Mouse (Mus musculus): ENCODE measurements at regions not wholly inside any gene's neighbourhood (a gene's known extent, or its start where the extent isn't known, plus 50 kb on each side); places are given as distances from the start of the nearest gene placed in this dataset.
A peak's percentile ranks its signal among the peaks of the same experiment; 100 is the strongest.

DNA sequence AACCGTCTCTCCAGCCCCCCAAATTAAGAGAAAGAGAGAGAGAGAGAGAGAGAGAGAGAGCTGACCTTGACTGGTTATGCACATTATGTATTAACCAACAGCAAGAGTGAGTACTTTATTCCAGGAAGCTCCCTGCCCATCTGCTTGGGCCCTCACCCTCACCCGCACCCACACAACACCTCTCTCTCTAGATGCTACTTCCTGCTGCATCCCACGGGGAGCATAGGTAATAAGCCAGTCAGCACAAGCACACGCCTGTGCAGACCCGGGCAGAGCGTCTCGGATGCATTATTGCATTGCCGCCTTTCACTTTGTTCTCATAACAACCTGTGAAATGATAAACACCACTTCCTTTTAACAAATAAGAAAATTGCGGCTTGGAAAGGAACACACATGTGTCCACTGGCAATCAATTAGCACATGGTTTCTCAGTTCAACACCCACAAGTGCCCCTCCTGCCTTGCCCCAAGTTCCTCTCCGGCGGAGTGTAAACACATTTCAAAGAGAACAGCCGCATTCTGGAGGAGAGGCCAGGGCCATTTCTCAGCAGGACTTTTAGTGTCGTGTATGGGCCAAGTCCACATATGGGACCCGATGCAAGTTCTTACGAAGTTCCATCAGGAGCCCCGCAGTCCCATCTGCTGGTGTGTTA lies 211.7 kb downstream of the Setd4 start:
- DNase-seq (ENCODE audit: low spot score): no peak

DNA sequence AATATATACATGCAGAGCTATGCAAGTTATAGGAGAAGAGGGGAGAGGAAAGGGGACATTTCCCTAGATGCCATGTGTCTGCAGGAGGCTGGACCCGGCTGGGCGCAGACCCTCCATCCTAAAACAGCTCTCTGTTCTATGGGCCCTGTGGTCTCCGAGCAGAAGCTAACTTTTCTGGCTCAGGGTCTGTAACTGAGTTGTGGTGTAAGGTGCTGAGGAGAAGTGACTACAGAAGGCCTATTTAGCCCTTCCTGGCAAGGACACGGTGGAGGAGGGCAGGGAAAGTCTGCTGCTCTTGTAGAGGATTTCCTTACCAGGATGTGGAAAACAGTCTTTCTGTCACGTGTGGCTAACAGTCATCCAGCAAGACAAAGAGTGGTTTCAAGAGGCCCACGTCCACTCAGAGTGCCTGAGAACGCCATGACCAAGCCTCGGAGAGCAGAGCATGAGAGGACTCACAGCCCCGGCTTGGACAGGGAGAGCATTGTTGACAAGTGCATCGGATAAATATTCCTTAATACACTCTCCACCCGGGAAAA lies 216.2 kb downstream of the Setd4 start:
- DNase-seq (ENCODE audit: low spot score): no peak

DNA sequence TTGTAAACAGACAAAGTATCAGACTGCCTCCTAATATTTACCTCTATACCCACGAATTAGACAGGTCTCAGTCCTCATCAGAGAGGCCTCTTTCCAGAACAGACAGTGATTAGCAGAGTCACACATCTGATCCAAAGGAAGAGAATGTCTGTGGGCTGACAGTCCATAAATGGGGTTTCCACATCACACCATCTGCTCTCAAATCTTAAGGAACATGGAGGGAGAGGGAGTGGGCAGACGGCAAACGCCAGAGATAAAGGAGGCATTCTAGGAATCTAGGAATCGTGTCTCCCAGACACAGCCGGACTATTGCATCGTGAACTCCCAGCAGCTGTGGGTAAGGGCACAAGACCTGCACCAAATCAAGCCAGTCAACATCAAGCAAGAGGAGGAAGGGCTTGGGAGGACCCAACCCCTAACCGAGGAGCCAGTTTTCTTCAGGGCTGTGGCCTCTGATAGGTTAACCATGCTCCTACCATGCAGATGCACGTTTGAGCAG lies 219.8 kb downstream of the Setd4 start:
- no peak for DNase-seq (ENCODE audit: low spot score)

DNA sequence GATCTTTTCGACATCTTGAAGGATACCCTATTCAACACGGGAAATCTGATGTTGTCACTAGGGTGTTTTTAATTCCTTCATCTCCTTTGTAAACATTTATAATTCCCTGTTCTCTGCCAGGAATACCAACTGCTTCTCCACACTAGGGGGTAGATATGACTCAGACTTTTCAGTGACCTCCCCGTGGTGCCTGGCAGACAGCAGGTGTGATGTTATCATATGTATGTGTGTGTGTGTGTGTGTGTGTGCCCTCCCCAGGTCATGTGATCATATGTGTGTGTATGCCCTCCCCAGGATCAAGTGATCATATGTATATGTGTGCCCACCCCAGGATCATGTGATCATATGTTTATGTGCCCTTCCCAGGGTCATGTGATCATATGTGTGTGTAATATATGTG lies 220.9 kb downstream of the Setd4 start:
- no peak for DNase-seq (ENCODE audit: low spot score)

DNA sequence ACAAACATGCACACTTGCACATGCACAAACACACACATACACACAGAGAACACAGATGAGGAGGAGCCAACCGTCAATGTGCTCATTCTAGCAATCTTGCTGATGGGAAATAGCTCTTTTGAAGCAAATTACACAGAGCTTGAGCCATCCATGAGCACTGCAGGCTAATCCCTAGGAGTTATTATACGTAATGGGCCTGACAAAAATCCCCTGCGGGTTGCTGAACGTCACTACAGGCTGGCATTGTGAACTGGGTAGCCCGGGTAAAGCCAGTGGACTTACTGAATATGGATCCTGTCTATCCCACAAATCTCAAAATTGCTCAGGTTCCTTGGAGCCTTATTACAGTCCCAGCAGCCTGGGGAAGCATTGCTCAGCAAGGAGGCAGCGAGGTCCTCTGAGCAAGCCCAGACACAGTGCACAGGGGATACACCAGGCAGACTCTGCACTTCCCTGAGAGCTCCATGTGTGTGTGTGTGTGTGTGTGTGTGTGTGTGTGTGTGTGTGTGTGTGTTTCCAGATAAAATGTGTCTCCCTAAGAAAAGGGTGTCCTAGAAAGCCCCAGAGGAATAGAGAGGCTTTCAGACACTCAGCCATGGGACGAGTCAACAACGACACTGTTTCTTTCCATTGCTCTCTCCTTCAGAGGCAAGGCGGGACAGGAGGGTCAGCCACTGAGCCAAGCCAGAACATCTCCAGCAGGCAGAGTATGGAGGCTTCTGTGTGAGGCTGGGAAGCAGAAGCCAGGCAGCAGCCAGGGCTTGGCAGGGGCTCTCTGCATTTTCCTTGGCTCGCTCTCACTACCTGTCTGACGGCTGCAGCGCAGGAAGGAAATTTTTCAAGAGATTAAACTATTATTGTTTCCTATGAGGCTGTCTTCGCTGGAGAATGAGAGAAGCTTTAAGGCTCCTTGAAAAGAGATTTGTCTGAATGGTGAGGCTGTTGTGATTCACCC lies 222.9 kb downstream of the Setd4 start:
- no peak for DNase-seq (ENCODE audit: low spot score)

DNA sequence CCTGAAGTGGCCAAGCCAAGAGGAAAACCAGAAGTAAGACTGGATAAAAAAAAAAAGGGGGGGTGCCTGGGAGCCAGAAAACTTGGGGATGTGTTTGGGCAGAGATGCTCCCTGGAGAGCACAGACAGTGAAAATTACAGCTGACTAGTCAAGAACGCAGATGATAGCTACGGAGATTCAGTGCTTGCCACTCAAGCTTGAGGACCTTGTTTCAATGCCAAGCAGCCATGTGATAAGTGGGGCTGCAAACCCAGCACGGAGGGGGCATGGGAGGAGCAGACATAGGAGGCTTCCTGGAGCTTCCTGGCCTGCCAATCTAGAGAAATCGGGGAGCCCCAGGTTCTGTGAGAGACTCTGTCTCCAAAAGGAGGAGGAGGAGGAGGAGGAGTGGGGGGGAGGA lies 223.7 kb downstream of the Setd4 start:
- no peak for DNase-seq (ENCODE audit: low spot score)

DNA sequence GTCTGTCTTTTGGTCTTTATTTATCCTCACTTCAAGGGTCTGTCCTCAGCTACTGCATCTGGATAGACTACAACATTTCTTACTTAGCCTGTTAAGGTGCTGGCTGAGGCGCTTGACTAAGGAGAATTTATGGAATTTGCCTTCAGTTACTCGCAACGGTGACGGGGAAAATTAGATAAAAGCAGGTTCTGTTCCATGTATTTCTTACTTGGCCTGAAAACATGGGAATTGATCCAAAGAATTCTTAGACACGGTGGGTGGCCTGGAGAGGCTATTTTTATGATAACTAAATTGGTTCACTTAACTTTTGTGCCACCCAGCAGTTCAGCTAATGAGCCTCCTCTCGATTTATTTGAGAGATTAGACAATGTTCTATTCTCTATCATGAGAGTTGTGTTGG lies 224.3 kb downstream of the Setd4 start:
- no peak for DNase-seq (ENCODE audit: low spot score)

DNA sequence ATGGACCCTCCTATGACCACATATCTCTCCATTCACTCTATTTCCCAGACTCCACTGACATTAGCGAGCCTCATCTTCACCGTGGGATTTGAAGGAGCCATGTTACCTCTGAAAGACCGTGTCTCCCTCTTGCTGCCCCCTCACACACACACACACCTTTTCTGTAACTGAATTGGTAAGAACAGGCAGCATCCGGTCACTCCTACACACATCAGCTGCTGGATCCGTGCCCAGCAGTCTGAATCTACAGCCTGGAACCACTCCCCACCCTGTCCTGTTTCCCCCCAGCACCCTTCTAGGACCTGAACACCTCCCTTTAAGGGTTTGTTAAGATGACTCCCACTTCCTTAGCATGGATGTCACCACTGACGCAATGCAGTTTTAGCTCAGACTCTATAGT lies 229.2 kb downstream of the Setd4 start:
- no peak for DNase-seq (ENCODE audit: low spot score)

DNA sequence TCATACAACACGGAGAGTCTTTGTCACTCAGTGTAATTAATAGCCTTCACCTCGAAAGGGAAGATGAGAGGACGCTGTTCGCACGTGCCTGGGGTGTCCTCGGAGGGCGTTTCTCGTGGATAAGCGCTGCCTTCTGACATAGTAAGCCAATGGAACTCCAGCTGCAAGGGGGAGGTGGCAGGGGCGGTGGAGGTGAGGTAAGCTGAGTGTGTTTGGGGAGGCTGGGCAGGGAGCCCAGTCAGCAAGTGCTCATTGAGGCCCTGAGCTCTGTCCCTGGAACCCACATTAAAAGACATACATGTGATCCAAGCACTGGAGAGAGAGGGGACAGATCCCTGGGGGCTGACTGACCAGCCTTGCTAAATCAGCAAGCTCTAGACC lies 234.1 kb downstream of the Setd4 start:
- DNase-seq (ENCODE audit: low spot score): no peak

DNA sequence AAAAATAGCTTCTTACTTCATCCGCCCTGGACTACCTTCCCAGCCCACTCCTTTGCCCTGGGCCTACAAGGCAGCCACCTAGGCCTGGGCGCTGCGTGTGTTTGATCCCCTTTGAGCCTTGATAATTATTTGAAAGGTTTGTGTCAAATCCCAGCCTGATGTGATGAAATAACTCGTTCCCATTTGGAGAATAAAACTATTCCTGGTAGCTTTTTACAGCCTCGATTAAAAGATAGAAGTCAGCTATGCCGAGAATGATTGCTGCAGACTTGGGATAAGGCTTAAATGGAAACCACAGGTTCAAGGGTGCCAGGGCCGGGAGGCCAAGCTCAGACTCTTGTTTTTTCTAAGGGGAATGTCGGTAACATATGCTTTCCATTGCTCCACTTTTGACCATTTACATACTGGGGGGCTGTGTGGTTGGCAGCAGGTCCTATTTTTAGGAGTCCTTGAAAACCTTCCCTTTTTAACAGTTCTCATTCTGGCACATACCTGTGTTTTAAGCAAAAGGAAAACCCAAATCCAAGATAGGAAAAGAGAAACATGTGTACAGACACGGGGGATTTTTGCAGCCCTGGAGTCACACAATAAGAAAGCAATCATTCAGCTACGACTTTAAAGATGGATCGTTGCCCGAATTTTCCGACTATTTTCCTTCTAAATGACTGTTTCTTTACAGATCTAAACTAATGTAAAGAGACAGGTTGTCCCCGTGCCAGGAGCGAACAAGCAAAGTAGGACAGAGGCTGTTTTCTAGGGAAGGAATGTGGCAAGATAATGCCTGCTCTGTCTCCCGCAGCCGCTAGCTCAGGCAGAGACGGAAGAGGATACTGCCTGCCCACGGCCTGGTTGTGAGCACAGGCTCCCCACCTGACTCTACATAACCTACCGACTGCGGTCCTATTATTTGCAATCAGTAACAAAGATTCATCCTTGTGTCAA lies 234.8 kb downstream of the Setd4 start:
- DNase-seq (ENCODE audit: low spot score): peak; percentile 14

DNA sequence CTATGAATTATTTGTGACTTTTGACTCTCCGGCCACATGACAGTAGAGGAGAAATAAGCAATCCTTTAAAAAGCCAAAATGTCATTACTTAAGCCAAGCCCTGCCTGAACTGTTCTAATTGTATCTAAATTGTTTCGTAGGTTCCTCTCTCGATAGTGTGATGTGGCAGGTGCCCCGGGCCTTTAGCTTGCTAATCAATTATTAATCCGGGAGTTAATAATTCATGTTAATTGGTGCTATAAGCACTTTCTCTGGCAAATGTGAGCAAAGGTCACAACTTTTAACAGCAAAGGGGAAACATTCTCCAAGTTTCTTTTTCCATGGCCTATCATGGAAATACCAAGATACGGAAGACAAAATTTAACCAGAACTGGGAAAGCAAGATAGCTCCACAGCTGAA lies 235.9 kb downstream of the Setd4 start:
- DNase-seq (ENCODE audit: low spot score): no peak

DNA sequence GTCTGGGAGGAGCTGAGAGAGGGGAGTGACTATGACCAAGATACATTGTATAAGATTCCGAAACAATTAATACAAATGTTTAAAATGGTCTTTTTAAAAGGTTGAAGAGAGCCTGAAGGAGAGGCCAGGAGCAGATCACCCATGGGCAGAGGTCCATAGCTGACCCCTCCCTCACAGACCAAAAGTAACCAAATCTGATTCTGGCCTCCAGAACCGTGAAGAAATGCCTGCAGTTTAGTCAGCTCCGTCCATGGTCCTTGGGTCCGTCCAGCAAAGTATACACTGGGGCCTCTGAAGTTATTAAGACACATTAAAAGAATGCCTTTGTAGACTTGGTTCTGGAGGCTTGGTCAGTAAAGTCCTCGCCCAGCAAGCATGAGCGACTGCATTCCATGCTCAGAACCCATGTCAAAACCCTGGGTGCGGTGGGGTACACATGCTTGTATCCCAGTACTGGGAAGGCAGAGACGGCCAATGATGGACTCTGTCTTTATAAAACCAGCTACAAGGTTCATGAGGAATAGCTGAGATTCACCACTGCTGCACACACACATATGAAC lies 236.5 kb downstream of the Setd4 start:
- DNase-seq (ENCODE audit: low spot score): no peak

DNA sequence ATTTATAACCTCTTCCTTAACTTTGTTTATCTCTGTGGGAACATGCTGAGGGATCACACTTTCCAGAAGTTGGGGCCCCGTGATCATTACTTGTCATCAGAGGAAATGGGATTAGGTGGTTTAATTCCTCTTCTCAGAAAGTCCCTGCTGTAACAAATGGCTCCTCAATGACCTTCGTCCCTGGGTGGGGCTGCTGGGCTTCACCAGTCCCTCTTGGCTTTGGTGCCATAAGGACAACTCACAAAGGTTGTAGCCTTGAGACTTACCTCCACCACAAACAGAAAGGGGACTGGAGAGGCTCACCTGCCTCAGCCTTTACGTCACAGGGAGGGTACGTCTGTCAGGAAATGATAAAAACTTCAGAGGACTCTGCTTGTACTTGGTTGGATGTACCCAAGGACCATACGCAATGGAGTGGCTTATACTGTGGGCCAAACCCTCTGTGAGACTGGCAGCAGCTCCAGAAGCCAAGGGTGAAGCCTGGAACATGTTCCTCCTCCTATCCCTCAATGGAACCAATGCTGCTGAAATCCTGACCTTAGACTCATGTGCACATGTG lies 237.4 kb downstream of the Setd4 start:
- no peak for DNase-seq (ENCODE audit: low spot score)

DNA sequence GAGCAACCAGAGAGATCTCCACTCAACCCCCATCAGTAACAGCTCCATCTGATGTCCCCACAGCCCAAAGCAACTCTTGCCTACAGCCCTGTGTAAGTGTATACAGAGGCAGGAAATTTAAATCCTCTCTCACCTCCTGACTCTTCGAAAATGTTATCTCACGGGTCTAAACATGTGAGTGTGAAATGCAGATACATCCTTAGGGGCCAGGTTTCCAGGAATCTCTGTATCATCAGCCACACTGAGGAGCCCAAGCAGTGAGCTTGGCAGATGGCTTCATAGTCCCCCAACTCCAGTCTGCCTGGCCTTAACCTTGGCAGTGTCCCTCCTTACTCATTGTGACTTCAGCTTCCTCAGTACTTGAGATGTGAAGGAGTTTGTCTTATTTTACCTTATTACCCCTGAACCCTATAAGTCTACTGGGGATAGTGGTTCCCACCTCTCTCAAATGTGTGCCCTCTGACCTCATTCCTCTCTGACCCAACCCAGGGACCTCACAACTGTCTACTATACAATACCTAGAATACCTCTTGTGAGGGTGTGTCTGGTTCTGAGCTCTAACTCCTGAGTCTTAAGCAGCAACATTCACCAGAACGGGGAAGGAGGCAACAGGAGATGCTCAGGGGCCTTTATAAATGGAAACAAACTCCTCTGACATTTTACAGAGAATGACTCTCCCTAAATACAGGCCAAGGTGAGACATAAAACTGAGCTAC lies 238.5 kb downstream of the Setd4 start:
- DNase-seq (ENCODE audit: low spot score): no peak

DNA sequence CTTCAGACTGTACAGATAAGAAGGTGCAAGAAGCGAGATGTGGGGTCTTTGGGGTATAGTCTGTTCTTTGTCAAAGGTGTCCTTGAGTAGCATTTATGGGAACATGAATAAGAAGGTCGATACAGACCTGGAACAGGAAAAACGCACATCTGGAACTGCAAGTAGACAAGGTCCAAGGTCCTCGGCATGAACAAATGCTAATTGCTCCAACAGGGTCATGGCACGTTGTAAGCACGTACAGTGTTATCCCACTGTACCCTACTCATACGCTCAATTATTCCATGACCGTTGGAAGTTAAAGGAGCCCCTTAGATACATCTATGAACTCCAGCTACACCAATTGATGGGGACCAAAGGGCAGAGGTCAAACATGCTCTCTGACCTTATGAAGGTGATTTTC lies 244.1 kb downstream of the Setd4 start:
- DNase-seq (ENCODE audit: low spot score): no peak

DNA sequence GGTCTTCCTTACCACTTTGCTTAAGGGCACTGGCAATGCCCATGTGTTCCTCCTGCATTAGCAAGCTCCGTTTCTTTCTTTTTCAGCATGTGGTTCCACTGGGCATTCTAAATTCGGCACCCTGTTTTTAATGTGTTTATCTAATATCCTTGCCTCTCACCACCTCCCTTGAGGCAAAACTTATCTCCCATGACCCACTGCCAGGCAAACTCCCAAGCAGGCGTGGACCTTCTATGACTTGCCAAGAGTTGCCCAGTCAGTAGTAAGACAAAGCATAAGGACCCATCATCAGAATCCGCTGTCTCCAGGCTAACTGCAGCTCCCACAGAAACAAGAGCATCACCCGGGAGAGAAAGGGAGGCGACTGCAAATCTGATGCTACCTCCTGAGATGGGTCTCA lies 245.2 kb downstream of the Setd4 start:
- no peak for DNase-seq (ENCODE audit: low spot score)

DNA sequence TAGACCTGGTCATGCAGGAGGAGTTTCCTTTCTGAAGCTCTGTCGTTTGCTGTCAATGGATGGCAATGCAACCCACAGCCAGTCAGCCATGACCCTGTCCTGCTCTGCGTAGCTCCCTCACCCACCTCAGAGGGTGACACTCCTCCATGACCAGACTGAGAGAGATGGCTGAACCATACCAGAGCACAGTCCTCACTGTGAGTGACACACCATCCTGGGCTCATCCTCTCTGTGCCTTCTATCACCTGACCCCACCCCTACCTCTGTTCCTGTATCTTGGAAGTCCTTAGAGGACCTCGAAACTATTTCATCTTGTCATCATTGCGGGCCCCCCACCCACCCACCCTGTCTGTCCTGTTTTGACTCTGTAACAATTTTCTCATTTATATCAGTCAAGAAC lies 245.7 kb downstream of the Setd4 start:
- DNase-seq (ENCODE audit: low spot score): no peak

DNA sequence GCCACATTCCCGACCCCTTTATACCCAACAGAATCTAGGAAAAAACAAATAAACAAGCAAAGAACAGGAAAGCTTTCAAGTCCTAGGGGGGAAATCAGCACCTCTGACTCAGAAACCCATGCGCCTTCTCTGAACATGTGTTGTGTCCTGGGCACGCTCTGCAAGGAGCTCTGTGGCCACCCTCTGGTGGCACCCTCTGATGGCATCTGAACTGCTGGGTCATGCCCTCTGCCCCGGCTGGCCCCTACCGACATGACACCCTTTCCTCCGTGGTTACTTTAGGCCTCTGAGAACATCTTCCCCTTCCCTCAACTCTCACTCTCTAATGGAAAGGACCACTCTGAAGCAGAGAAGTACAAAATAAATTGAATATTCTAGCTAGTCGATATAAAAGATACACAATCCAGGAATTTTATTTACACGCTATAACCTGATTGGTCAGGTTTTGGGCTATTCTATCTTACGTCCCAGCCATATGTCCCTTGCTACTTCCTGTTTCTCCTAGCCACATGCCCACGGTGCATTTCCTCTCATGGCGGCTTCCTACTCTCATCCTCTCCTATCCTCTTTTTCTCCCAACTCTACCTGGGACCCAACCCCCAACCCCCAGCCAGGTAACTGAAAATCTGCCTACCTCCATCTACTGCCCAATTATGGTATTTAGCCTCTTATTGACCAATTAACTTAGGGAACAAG lies 248.5 kb downstream of the Setd4 start:
- no peak for DNase-seq (ENCODE audit: low spot score)

DNA sequence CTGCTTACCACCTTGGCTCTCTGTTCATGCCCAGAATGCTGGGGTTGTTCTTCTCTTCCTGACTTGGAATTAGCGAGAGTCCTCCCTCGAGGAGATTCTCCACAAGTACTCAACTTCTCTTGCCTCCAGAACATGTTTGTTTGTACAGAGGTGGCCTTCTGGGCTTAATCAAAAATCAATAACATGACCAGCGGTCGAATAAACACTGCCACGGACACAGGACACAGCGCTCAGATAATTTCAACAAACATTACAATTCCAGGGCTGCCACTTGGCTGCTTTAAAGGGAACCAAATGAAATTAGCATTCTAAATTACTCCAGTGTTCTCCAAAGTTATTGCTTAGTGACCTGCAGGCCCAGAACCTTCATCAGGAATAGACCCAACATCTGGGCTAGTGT lies 249.9 kb downstream of the Setd4 start:
- no peak for DNase-seq (ENCODE audit: low spot score)

DNA sequence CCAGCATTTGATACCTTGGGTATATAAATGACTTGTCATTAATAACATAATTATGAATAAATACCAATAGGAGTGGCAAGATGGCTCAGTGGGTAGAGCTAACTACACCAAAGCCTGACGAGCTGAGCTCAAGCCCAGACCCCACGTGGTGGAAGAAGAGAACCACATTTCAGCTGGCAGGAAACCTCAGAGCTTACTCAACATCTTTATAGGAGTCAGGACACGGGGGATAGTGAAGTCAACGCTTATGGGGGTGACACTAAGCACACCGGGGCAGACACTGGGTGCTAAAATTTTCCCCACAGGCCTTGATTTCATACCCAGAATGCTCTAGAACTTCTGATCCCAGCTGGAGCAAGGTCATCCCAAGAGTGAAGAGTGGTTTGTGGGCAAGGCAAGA lies 259.3 kb downstream of the Setd4 start:
- no peak for DNase-seq (ENCODE audit: low spot score)

Data from adipocyte (in vitro differentiated cells).